Mouse (Mus musculus) liver, embryonic 14.5 days (tissue): Measurements from ENCODE around the gene Tmprss13. TPM values are rescaled to one million over a fixed set of nuclear protein-coding genes. Genes with fewer than 3 reads are reported as not detected.

Experiments used
- ATAC-seq: fragments of 200-750 bp; cut with Nextera tagmentation; 2 replicates; pipeline ENCODE4 v1.8.0; 2017; ENCODE audit warnings: moderate number of reproducible peaks, mild to moderate bottlenecking, moderate library complexity; ENCODE audit not compliant: insufficient read depth
- DNase-seq, 3 experiments: peaks; one replicate each; pipeline ENCODE4 v3.0.0-alpha.2; 2012 to 2013; ENCODE audit warnings: low read depth in 3 of 3, low spot score in 3 of 3
- H3K27ac ChIP-seq: fragments of 300-500 bp; sonication (generic); 2 replicates; pipeline ENCODE4 v1.5.1; 2014; ENCODE audit warnings: moderate library complexity, mild to moderate bottlenecking, control low read depth, inconsistent platforms
- H3K27me3 ChIP-seq: fragments of 300-500 bp; sonication (generic); 2 replicates; pipeline ENCODE4 v1.6.1; 2014; ENCODE audit warnings: mild to moderate bottlenecking, low read length, moderate library complexity; ENCODE audit not compliant: control insufficient read depth, insufficient read depth
- H3K36me3 ChIP-seq: fragments of 300-500 bp; sonication (generic); replicated peaks from 2 replicates; pipeline ENCODE4 v1.6.1; 2014; ENCODE audit warnings: low read depth; ENCODE audit not compliant: control insufficient read depth, insufficient read depth
- H3K4me1 ChIP-seq, 2 experiments: fragments of 200-500 bp in 1 of 2; fragments of 300-500 bp in 1 of 2; sonication (generic) in 1 of 2; replicated peaks; 2 replicates each; pipeline ENCODE4 v1.6.1; 2012 to 2014; ENCODE audit warnings: antibody characterized with exemption in 1 of 2, inconsistent platforms in 1 of 2, low read length in 1 of 2; ENCODE audit not compliant: control insufficient read depth in 2 of 2, insufficient read depth in 2 of 2
- H3K4me2 ChIP-seq: fragments of 300-500 bp; sonication (generic); 2 replicates; pipeline ENCODE4 v1.6.1; 2014; ENCODE audit warnings: low read depth, mild to moderate bottlenecking, control low read depth, moderate library complexity
- H3K4me3 ChIP-seq, 2 experiments: fragments of 200-500 bp in 1 of 2; fragments of 300-500 bp in 1 of 2; sonication (generic) in 1 of 2; 2 replicates each; pipeline ENCODE4 v1.5.1; 2012 to 2014; ENCODE audit warnings: low read depth in 2 of 2, low read length in 2 of 2, mild to moderate bottlenecking in 2 of 2, control low read depth in 1 of 2, inconsistent platforms in 1 of 2, moderate library complexity in 1 of 2; ENCODE audit not compliant: insufficient read depth in 1 of 2
- H3K9ac ChIP-seq: fragments of 300-500 bp; sonication (generic); replicated peaks from 2 replicates; pipeline ENCODE4 v1.6.1; 2014; ENCODE audit warnings: mild to moderate bottlenecking, control low read depth, moderate library complexity
- H3K9me3 ChIP-seq: fragments of 300-500 bp; sonication (generic); 2 replicates; pipeline ENCODE4 v1.6.1; 2016; ENCODE audit warnings: low read length, mixed read lengths; ENCODE audit not compliant: control insufficient read depth
- CTCF ChIP-seq: IDR thresholded peaks from 2 replicates; pipeline ENCODE4 v1.5.1; 2016; ENCODE audit warnings: antibody characterized with exemption, low read depth, control low read depth
- EP300 ChIP-seq: IDR thresholded peaks from 2 replicates; pipeline ENCODE4 v1.6.1; 2016; ENCODE audit warnings: antibody characterized with exemption, low read depth
- WGBS: fragments of 180-500 bp; shearing (Covaris S2); extraction: QIAGEN DNeasy Blood & Tissue Kit; methylation state at CpG from one replicate; pipeline ENCODE4 v1.1.7; 2014; ENCODE audit not compliant: insufficient replicate concordance; 5-methylcytosine and 5-hydroxymethylcytosine counted together
- polyA plus RNA-seq, 2 experiments: library from polyadenylated mRNA; depleted of rRNA in 1 of 2; stranded (reverse) in 1 of 2; unstranded in 1 of 2; fragments of >200 nt; fragmentation: Nextera tagmentation in 1 of 2; extraction: Ambion mirVana in 1 of 2; gene quantifications; 2 replicates each; pipeline versions ENCODE4 v1.2.1 to v1.2.3; 2012 to 2014

Gene Tmprss13
- polyA plus RNA-seq, 2 experiments: not detected

GRCm38 (mm10) chr9:45328263-45328662 lies 9.4 kb downstream of the Tmprss13 start:
- ATAC-seq (no peak), DNase-seq (no peak)
- H3K27ac ChIP-seq: no peak overlapping the region
- no peaks in the 10 kb centered on the region for H3K9me3 ChIP-seq
- no peak overlapping the region for H3K4me3 ChIP-seq
- no peak overlapping the region for H3K4me2 ChIP-seq
- H3K4me1 ChIP-seq: peaks cover 0 to 2% of the 10 kb centered on the region in 2 experiments; a peak in 1 of 4 replicates
- no peaks in the 10 kb centered on the region for H3K36me3 ChIP-seq
- no peak for TF ChIP-seq CTCF
- no peak for TF ChIP-seq EP300
- 65% methylated on average over 4 of the region's 4 CpGs for WGBS
- no peaks in the 10 kb centered on the region for H3K27me3 ChIP-seq
- H3K9ac ChIP-seq: no peak overlapping the region

GRCm38 (mm10) chr9:45329577-45329976 lies 10.7 kb downstream of the Tmprss13 start:
- TF ChIP-seq EP300 (no peak), CTCF (no peak)
- no peak for ATAC-seq
- Histone ChIP-seq H3K4me2 (no peak overlapping the region), H3K27ac (no peak overlapping the region), H3K36me3 (no peaks in the 10 kb centered on the region), H3K4me1 (peaks cover 0 to 2% of the 10 kb centered on the region in 2 experiments; a peak in 1 of 4 replicates), H3K9ac (no peak overlapping the region), H3K4me3 (no peak overlapping the region), H3K9me3 (no peaks in the 10 kb centered on the region), H3K27me3 (no peaks in the 10 kb centered on the region)
- WGBS: 64% methylated on average over 6 of the region's 6 CpGs
- no peak for DNase-seq

- TF ChIP-seq EP300 (no peak), CTCF (no peak)
- Histone ChIP-seq H3K9ac (no peak overlapping the region), H3K4me2 (no peak overlapping the region), H3K27ac (no peak overlapping the region), H3K9me3 (no peaks in the 10 kb centered on the region), H3K36me3 (no peaks in the 10 kb centered on the region), H3K27me3 (no peaks in the 10 kb centered on the region), H3K4me1 (no peaks in the 10 kb centered on the region), H3K4me3 (no peak overlapping the region)
- 61% methylated on average over 2 of the region's 2 CpGs for WGBS
- no peak for DNase-seq
- ATAC-seq: no peak
Observed at GRCm38 (mm10) chr9:45337406-45337805, 18.5 kb downstream of the Tmprss13 start.

- ATAC-seq (no peak), DNase-seq (no peak)
- H3K27ac ChIP-seq: no peak overlapping the region
- WGBS: 39% methylated on average over 3 of the region's 3 CpGs
- no peaks in the 10 kb centered on the region for H3K27me3 ChIP-seq
- no peaks in the 10 kb centered on the region for H3K9me3 ChIP-seq
- H3K4me2 ChIP-seq: no peak overlapping the region
- no peaks in the 10 kb centered on the region for H3K4me1 ChIP-seq
- TF ChIP-seq EP300: no peak
- TF ChIP-seq CTCF: no peak
- H3K4me3 ChIP-seq: no peak overlapping the region
- no peaks in the 10 kb centered on the region for H3K36me3 ChIP-seq
- no peak overlapping the region for H3K9ac ChIP-seq
Observed at GRCm38 (mm10) chr9:45343066-45343465, 24.2 kb downstream of the Tmprss13 start.

- ATAC-seq: no peak
Observed at GRCm38 (mm10) chr9:45345516-45345915, 26.6 kb downstream of the Tmprss13 start.

More at GRCm38 (mm10) chr9:45345516-45345915, 26.6 kb downstream of the Tmprss13 start:
- Histone ChIP-seq H3K9me3 (no peaks in the 10 kb centered on the region), H3K4me2 (no peak overlapping the region), H3K9ac (no peak overlapping the region), H3K27ac (no peak overlapping the region), H3K27me3 (no peaks in the 10 kb centered on the region), H3K4me3 (no peak overlapping the region), H3K4me1 (no peaks in the 10 kb centered on the region), H3K36me3 (no peaks in the 10 kb centered on the region)
- TF ChIP-seq EP300: no peak
- peak; percentile 32; the same call in 1 of the 2 replicates for TF ChIP-seq CTCF
- DNase-seq: no peak
- WGBS: 61% methylated on average over 2 of the region's 2 CpGs
